30 mouse cellular contexts compared by ENCODE assay signal in the genomic region with DNA sequence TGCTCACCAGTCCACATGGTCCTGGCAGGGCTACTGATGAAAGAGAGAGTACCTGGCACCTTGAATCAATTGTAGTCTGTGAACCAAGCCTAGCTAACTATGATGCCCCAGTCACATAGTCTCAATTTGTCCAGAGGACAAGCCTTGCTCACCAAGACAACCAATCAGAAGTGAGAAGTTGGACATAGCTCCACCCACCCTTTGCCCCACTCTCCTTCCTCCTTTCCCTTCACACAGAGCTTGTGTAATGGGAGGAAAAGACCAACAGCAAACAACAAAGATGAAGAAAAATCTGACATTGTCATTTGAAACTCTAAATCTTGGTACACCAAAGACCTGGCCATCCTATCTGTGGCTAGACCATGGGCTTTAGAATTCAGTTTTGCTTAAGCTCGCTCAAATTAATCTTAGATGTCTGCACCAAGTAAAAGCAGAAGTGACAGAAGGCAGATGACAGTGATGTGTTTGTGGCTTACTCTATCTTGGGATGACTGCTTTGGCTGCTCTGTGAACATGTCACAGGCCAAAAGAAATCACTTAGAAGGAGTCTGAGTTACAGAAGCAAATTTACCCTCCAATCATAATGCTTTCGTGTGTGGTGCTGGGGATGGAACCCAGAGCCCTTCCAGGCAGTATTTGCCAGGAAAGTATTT. TPM values are rescaled to one million over a fixed set of nuclear protein-coding genes. Genes with fewer than 3 reads are reported as not detected.
DNase-seq lines count a peak whose midpoint lies in the region; ATAC-seq and TF ChIP-seq lines count a peak whose summit lies in the region.
"Had no signal": no experiment of that assay in that cellular context is flagged by ENCODE, and none has a peak within 500 bp of the region (broad histone marks: within the 10 kb centered on the region; RNA-seq: fewer than 3 reads in every experiment).

No protein-coding gene starts in this region.

- H3K9ac ChIP-seq in forebrain, embryonic 15.5 days (replicated peaks): no peak overlapping the region
- H3K9ac ChIP-seq: forebrain, postnatal 0 days; hindbrain, embryonic 14.5 days; limb, embryonic 13.5 days; lung, embryonic 15.5 days; neural tube, embryonic 15.5 days; stomach, embryonic 15.5 days had no signal

- no peak overlapping the region for H3K4me2 ChIP-seq in forebrain, embryonic 15.5 days (replicated peaks)
- H3K4me2 ChIP-seq: heart, embryonic 11.5 days; hindbrain, embryonic 14.5 days; limb, embryonic 13.5 days; liver, embryonic 11.5 days; lung, embryonic 15.5 days; neural tube, embryonic 15.5 days; stomach, embryonic 15.5 days had no signal

- H3K27ac ChIP-seq in forebrain, embryonic 15.5 days (replicated peaks): no peak overlapping the region
- no peak overlapping the region for H3K27ac ChIP-seq in layer of hippocampus, adult 2 months
- H3K27ac ChIP-seq: hindbrain, embryonic 14.5 days; limb, embryonic 13.5 days; lung, embryonic 15.5 days; neural tube, embryonic 15.5 days; stomach, embryonic 15.5 days had no signal

- intact Hi-C loops in heart, postnatal 10 days (cut with DNase I): no loop called here

- H3K9me3 ChIP-seq in forebrain, embryonic 15.5 days: no peaks in the 10 kb centered on the region
- H3K9me3 ChIP-seq: limb, embryonic 13.5 days; lung, embryonic 15.5 days; neural tube, embryonic 15.5 days; stomach, embryonic 15.5 days had no signal

- peak; percentile 97 for ATAC-seq in megakaryocyte, adult 5-6 weeks (ENCODE audit: poor library complexity, severe bottlenecking)
- no peak for ATAC-seq in forebrain, embryonic 15.5 days (replicated peaks)
- ATAC-seq: forebrain, postnatal 0 days had no signal

- DNase-seq in heart, adult 11 months: peak; percentile 46
- DNase-seq in heart, postnatal 10 days: no peak
- peak; percentile 30 for DNase-seq in c-Kit-positive CD71-negative TER-119-negative erythroid progenitor cells, embryonic 14.5 days (ENCODE audit: low read depth)
- no peak for DNase-seq in frontal cortex, postnatal 36 days (ENCODE audit: low spot score in 2 of 2)
- no peak for DNase-seq in adrenal gland, adult (ENCODE audit: inconsistent age in 2 of 2, low spot score in 1 of 2)
- DNase-seq in layer of hippocampus, adult 2 months (ENCODE audit: low spot score in 2 of 2): no peak
- DNase-seq: adrenal gland, adult 8-10 months; cerebellum, adult 11-12 months; cerebellum, adult 9-11 months; forebrain, postnatal 0 days; gastrocnemius, postnatal 10 days; heart, adult 18-20 months; heart, postnatal 4 days; kidney, adult 11 months; kidney, postnatal 14 days; midbrain, embryonic 14.5 days; retina, postnatal 1 day; right cerebral cortex, postnatal 14 days; thymus, postnatal 36 days had no signal

- no peaks in the 10 kb centered on the region for H3K4me1 ChIP-seq in forebrain, embryonic 15.5 days
- H3K4me1 ChIP-seq: lung, embryonic 15.5 days; neural tube, embryonic 15.5 days; stomach, embryonic 15.5 days had no signal

- TF ChIP-seq CTCF in layer of hippocampus, adult 2 months (conservative IDR thresholded peaks at IDR 0.05): no peak

- no peak overlapping the region for H3K4me3 ChIP-seq in forebrain, embryonic 15.5 days
- no peak overlapping the region for H3K4me3 ChIP-seq in layer of hippocampus, adult 2 months
- H3K4me3 ChIP-seq: erythroblast, embryonic 14.5 days; limb, embryonic 13.5 days; lung, embryonic 15.5 days; neural tube, embryonic 15.5 days; stomach, embryonic 15.5 days had no signal

- no peaks in the 10 kb centered on the region for H3K36me3 ChIP-seq in forebrain, embryonic 15.5 days
- H3K36me3 ChIP-seq: limb, embryonic 13.5 days; lung, embryonic 15.5 days; neural tube, embryonic 15.5 days; stomach, embryonic 15.5 days had no signal

- 89% methylated on average over 2 of the region's 2 CpGs for WGBS in forebrain, embryonic 15.5 days

- H3K27me3 ChIP-seq in forebrain, embryonic 15.5 days: no peaks in the 10 kb centered on the region
- H3K27me3 ChIP-seq: limb, embryonic 13.5 days; lung, embryonic 15.5 days; neural tube, embryonic 15.5 days; stomach, embryonic 15.5 days had no signal

RNA-seq across cellular contexts. Expression of a gene that starts 9.5 kb away (rescaled TPM):
- total RNA-seq in heart, postnatal 10 days (2021): 10 to 100 TPM; 15.9 to 16.6 TPM
- total RNA-seq in megakaryocyte, adult 5-6 weeks (2015): 0.22 TPM in 1 of 2 replicates, not detected in the other
- not detected in 2 replicates for total RNA-seq in megakaryocyte, adult 5-6 weeks (2017)
- polyA plus RNA-seq in forebrain, embryonic 15.5 days (2015; fragmentation: Nextera tagmentation; extraction: Ambion mirVana): 36.0 and 36.9 TPM in 2 replicates
- total RNA-seq in layer of hippocampus, adult 2 months (2021): 10 to 100 TPM; 35.2 to 37.9 TPM

RNA-seq across cellular contexts. Expression of a gene that starts 54.2 kb away (rescaled TPM):
- total RNA-seq in heart, postnatal 10 days (2021): under 1 TPM; 0.07 to 0.20 TPM
- not detected in 2 replicates for total RNA-seq in megakaryocyte, adult 5-6 weeks (2015)
- not detected in 2 replicates for total RNA-seq in megakaryocyte, adult 5-6 weeks (2017)
- 0.09 TPM in 1 of 2 replicates, not detected in the other for polyA plus RNA-seq in forebrain, embryonic 15.5 days (2015; fragmentation: Nextera tagmentation; extraction: Ambion mirVana)
- total RNA-seq in layer of hippocampus, adult 2 months (2021): under 1 TPM in 1 of 2 experiments, not detected in 1; 0.08 TPM
- total RNA-seq: gastrocnemius, postnatal 10 days; layer of hippocampus, postnatal 25 days had no signal
- polyA plus RNA-seq: erythroblast, embryonic 14.5 days; midbrain, embryonic 14.5 days had no signal

Comparison
In these comparisons a context has a peak if more than half of its experiments do, and no peak if none do; other contexts are left out.
1. DNase-seq: peak in heart, adult 11 months (single experiment) and c-Kit-positive CD71-negative TER-119-negative erythroid progenitor cells, embryonic 14.5 days (single experiment); none in heart, postnatal 10 days (0 of 2), frontal cortex, postnatal 36 days (0 of 2), adrenal gland, adult (0 of 2) and layer of hippocampus, adult 2 months (0 of 2).
2. RNA of a gene that starts 9.5 kb away (total RNA-seq): 35.2 to 37.9 TPM in layer of hippocampus, adult 2 months and 15.9 to 16.6 TPM in heart, postnatal 10 days; 0.22 TPM in megakaryocyte, adult 5-6 weeks; every median in the first group is over 10 times any median in the second.